Mouse (Mus musculus): ENCODE data around the gene Cbr4.

Cbr4 gene

GRCm38 (mm10) chr8:61487597-61488156 is at the start of gene Cbr4:
Cbr4 (plus strand) TSS chr8:61487734.
- peak; percentile 95 for DNase-seq (ENCODE audit: low read depth, low spot score)

GRCm38 (mm10) chr8:61442988-61443387 is 44.5 kb upstream of the Cbr4 start:
- DNase-seq (ENCODE audit: low read depth, low spot score), result no peak

- DNase-seq (ENCODE audit: low read depth, low spot score), result no peak
Measured at GRCm38 (mm10) chr8:61444358-61444757, 43.2 kb upstream of the Cbr4 start.

GRCm38 (mm10) chr8:61446329-61446728 is 41.2 kb upstream of the Cbr4 start:
- no peak for DNase-seq (ENCODE audit: low read depth, low spot score)

GRCm38 (mm10) chr8:61448100-61448499 is 39.4 kb upstream of the Cbr4 start:
- DNase-seq (ENCODE audit: low read depth, low spot score), result no peak

GRCm38 (mm10) chr8:61448881-61449280 is 38.7 kb upstream of the Cbr4 start:
- DNase-seq (ENCODE audit: low read depth, low spot score), result peak; percentile 52

GRCm38 (mm10) chr8:61450916-61451575 is 36.5 kb upstream of the Cbr4 start:
- peak; percentile 79 for DNase-seq (ENCODE audit: low read depth, low spot score)

GRCm38 (mm10) chr8:61451721-61452337 is 35.7 kb upstream of the Cbr4 start:
- no peak for DNase-seq (ENCODE audit: low read depth, low spot score)

GRCm38 (mm10) chr8:61459763-61460162 is 27.8 kb upstream of the Cbr4 start:
- no peak for DNase-seq (ENCODE audit: low read depth, low spot score)

GRCm38 (mm10) chr8:61462221-61462620 is 25.3 kb upstream of the Cbr4 start:
- DNase-seq (ENCODE audit: low read depth, low spot score), result no peak

GRCm38 (mm10) chr8:61464393-61464792 is 23.1 kb upstream of the Cbr4 start:
- DNase-seq (ENCODE audit: low read depth, low spot score), result no peak

GRCm38 (mm10) chr8:61466696-61467552 is 20.6 kb upstream of the Cbr4 start:
- no peak for DNase-seq (ENCODE audit: low read depth, low spot score)

- no peak for DNase-seq (ENCODE audit: low read depth, low spot score)
Measured at GRCm38 (mm10) chr8:61467553-61467815, 20.1 kb upstream of the Cbr4 start.

GRCm38 (mm10) chr8:61470213-61470612 is 17.3 kb upstream of the Cbr4 start:
- DNase-seq (ENCODE audit: low read depth, low spot score), result no peak

GRCm38 (mm10) chr8:61475251-61475673 is 12.3 kb upstream of the Cbr4 start:
- no peak for DNase-seq (ENCODE audit: low read depth, low spot score)

- no peak for DNase-seq (ENCODE audit: low read depth, low spot score)
Measured at GRCm38 (mm10) chr8:61476160-61476559, 11.4 kb upstream of the Cbr4 start.

GRCm38 (mm10) chr8:61478150-61478549 is 9.4 kb upstream of the Cbr4 start:
- DNase-seq (ENCODE audit: low read depth, low spot score), result peak; percentile 14

- DNase-seq (ENCODE audit: low read depth, low spot score), result no peak
Measured at GRCm38 (mm10) chr8:61478793-61479192, 8.7 kb upstream of the Cbr4 start.

- peak; percentile 81 for DNase-seq (ENCODE audit: low read depth, low spot score)
Measured at GRCm38 (mm10) chr8:61479506-61480214, 7.9 kb upstream of the Cbr4 start.

GRCm38 (mm10) chr8:61480260-61480967 is 7.1 kb upstream of the Cbr4 start:
- no peak for DNase-seq (ENCODE audit: low read depth, low spot score)

- DNase-seq (ENCODE audit: low read depth, low spot score), result no peak
Measured at GRCm38 (mm10) chr8:61486923-61487529, 508 bp upstream of the Cbr4 start.

Measured in CD4-positive, CD25-positive, alpha-beta regulatory T cell, adult 2 months (primary cell).